Mouse (Mus musculus) CH12.LX (cell line): ENCODE measurements at regions not wholly inside any gene's neighbourhood (a gene's known extent, or its start where the extent isn't known, plus 50 kb on each side); places are given as distances from the start of the nearest gene placed in this dataset.

Source experiments
- DNase-seq: peaks from one replicate; pipeline ENCODE4 v3.0.0-alpha.2; 2013; ENCODE audit errors: extremely low read depth
- H3K27ac ChIP-seq: 2 replicates; pipeline ENCODE4 v1.5.1; 2012; ENCODE audit warnings: low read depth, mild to moderate bottlenecking, control low read depth, moderate library complexity; ENCODE audit not compliant: insufficient read depth
- H3K27me3 ChIP-seq: replicated peaks from 2 replicates; pipeline ENCODE3; 2012; ENCODE audit warnings: inconsistent platforms
- H3K36me3 ChIP-seq, 2 experiments: replicated peaks in 1 of 2; 2 replicates each; pipeline versions ENCODE3 to v1.6.1; 2012; ENCODE audit warnings: inconsistent platforms in 1 of 2, low read length in 1 of 2, mild to moderate bottlenecking in 1 of 2, mixed read lengths in 1 of 2, moderate library complexity in 1 of 2; ENCODE audit not compliant: control insufficient read depth in 1 of 2, insufficient read depth in 1 of 2
- H3K4me1 ChIP-seq, 2 experiments: 2 replicates each; pipeline ENCODE4 v1.6.1; 2012; ENCODE audit warnings: inconsistent platforms in 1 of 2, moderate library complexity in 1 of 2; ENCODE audit not compliant: insufficient read depth in 2 of 2, control insufficient read depth in 1 of 2
- H3K4me2 ChIP-seq: 2 replicates; pipeline ENCODE4 v1.6.1; 2012; ENCODE audit warnings: low read depth, mild to moderate bottlenecking, control low read depth; ENCODE audit not compliant: poor library complexity, insufficient read depth, severe bottlenecking
- H3K4me3 ChIP-seq, 3 experiments: fragments of 150-350 bp in 1 of 3; sonication (generic) in 1 of 3; replicated peaks in 1 of 3; 2 replicates each; pipeline versions ENCODE3 to v1.5.1; 2011 to 2012; ENCODE audit warnings: low read depth in 2 of 3, low read length in 2 of 3, mild to moderate bottlenecking in 2 of 3, moderate library complexity in 2 of 3, control low read depth in 1 of 3, improper control_type of control experiment in 1 of 3, inconsistent platforms in 1 of 3, mixed read lengths in 1 of 3; ENCODE audit not compliant: poor library complexity in 1 of 3
- H3K79me2 ChIP-seq: replicated peaks from 2 replicates; pipeline ENCODE4 v1.6.1; 2012; ENCODE audit warnings: mild to moderate bottlenecking, moderate library complexity; ENCODE audit not compliant: control insufficient read depth, poor library complexity, insufficient read depth, severe bottlenecking; ENCODE audit errors: extremely low read depth
- H3K9ac ChIP-seq: 2 replicates; pipeline ENCODE4 v1.6.1; 2012; ENCODE audit warnings: low read depth, mild to moderate bottlenecking, control low read depth, moderate library complexity; ENCODE audit not compliant: insufficient read depth
- H3K9me3 ChIP-seq: replicated peaks from 2 replicates; pipeline ENCODE3; 2012; ENCODE audit warnings: low read length, inconsistent platforms, mixed read lengths
- BHLHE40 ChIP-seq: IDR thresholded peaks from 2 replicates; pipeline ENCODE4 v1.6.1; 2011; ENCODE audit warnings: mild to moderate bottlenecking, low read depth, low read length, improper control_type of control experiment
- CHD1 ChIP-seq: IDR thresholded peaks from 2 replicates; pipeline ENCODE4 v1.6.1; 2012; ENCODE audit warnings: low read depth, low read length, improper control_type of control experiment, inconsistent platforms
- CTCF ChIP-seq, 2 experiments: IDR thresholded peaks in 1 of 2; conservative IDR thresholded peaks in 1 of 2; 2 replicates each; pipeline ENCODE4 v1.5.1; 2011 to 2012; ENCODE audit warnings: low read depth in 2 of 2, low read length in 2 of 2, improper control_type of control experiment in 1 of 2, inconsistent platforms in 1 of 2, mild to moderate bottlenecking in 1 of 2, moderate library complexity in 1 of 2
- ELF1 ChIP-seq: IDR thresholded peaks from 2 replicates; pipeline ENCODE4 v1.6.1; 2014; ENCODE audit warnings: low read depth, mild to moderate bottlenecking, inconsistent platforms, low read length, improper control_type of control experiment
- EP300 ChIP-seq: IDR thresholded peaks from 2 replicates; pipeline ENCODE4 v1.6.1; 2011; ENCODE audit warnings: low read length, improper control_type of control experiment
- ETS1 ChIP-seq: conservative IDR thresholded peaks from 2 replicates; pipeline ENCODE4 v1.6.1; 2012; ENCODE audit warnings: low read depth, mild to moderate bottlenecking, inconsistent platforms, low read length, improper control_type of control experiment, moderate library complexity
- HCFC1 ChIP-seq: IDR thresholded peaks from 2 replicates; pipeline ENCODE4 v1.6.1; 2012; ENCODE audit warnings: low read depth, mild to moderate bottlenecking, inconsistent platforms, low read length, improper control_type of control experiment
- IRF4 ChIP-seq: IDR thresholded peaks from 2 replicates; pipeline ENCODE4 v1.6.1; 2014; ENCODE audit warnings: low read depth, mild to moderate bottlenecking, inconsistent platforms, low read length, improper control_type of control experiment
- JUN ChIP-seq: IDR thresholded peaks from 2 replicates; pipeline ENCODE4 v1.6.1; 2011; ENCODE audit warnings: low read depth, mild to moderate bottlenecking, low read length, improper control_type of control experiment, moderate library complexity; ENCODE audit not compliant: insufficient read depth
- JUND ChIP-seq: conservative IDR thresholded peaks from 2 replicates; pipeline ENCODE4 v1.6.1; 2011; ENCODE audit warnings: low read depth, low read length, improper control_type of control experiment
- MAZ ChIP-seq: IDR thresholded peaks from 2 replicates; pipeline ENCODE4 v1.6.1; 2012; ENCODE audit warnings: low read depth, mild to moderate bottlenecking, inconsistent platforms, low read length, improper control_type of control experiment, moderate library complexity
- MXI1 ChIP-seq: IDR thresholded peaks from 2 replicates; pipeline ENCODE4 v1.6.1; 2011; ENCODE audit warnings: mild to moderate bottlenecking, low read depth, low read length, improper control_type of control experiment
- MYC ChIP-seq: IDR thresholded peaks from 2 replicates; pipeline ENCODE4 v1.6.1; 2011; ENCODE audit warnings: low read depth, mild to moderate bottlenecking, improper control_type of control experiment, low read length
- NELFE ChIP-seq: IDR thresholded peaks from 2 replicates; pipeline ENCODE4 v1.6.1; 2011; ENCODE audit warnings: low read depth, low read length, improper control_type of control experiment
- PAX5 ChIP-seq: IDR thresholded peaks from 2 replicates; pipeline ENCODE4 v1.6.1; 2012; ENCODE audit warnings: low read length, inconsistent platforms, mixed read lengths
- RAD21 ChIP-seq: IDR thresholded peaks from 2 replicates; pipeline ENCODE4 v1.6.1; 2011; ENCODE audit warnings: low read depth, mild to moderate bottlenecking, low read length, improper control_type of control experiment, moderate library complexity
- RCOR1 ChIP-seq: conservative IDR thresholded peaks from 2 replicates; pipeline ENCODE4 v1.6.1; 2012; ENCODE audit warnings: low read depth, mild to moderate bottlenecking, inconsistent platforms, low read length, improper control_type of control experiment
- SMC3 ChIP-seq: IDR thresholded peaks from 2 replicates; pipeline ENCODE4 v1.6.1; 2011; ENCODE audit warnings: low read depth, low read length, improper control_type of control experiment
- TCF12 ChIP-seq: IDR thresholded peaks from 2 replicates; pipeline ENCODE4 v1.6.1; 2014; ENCODE audit warnings: low read depth, mild to moderate bottlenecking, inconsistent platforms, low read length, improper control_type of control experiment
- USF1 ChIP-seq: IDR thresholded peaks from 2 replicates; pipeline ENCODE4 v1.6.1; 2014; ENCODE audit warnings: low read depth, mild to moderate bottlenecking, inconsistent platforms, low read length, improper control_type of control experiment
- USF2 ChIP-seq: conservative IDR thresholded peaks from 2 replicates; pipeline ENCODE4 v1.6.1; 2011; ENCODE audit warnings: low read depth, low read length, improper control_type of control experiment
- ZC3H11A ChIP-seq: IDR thresholded peaks from 2 replicates; pipeline ENCODE4 v1.6.1; 2012; ENCODE audit warnings: low read depth, mild to moderate bottlenecking, inconsistent platforms, low read length, improper control_type of control experiment
- ZNF384 ChIP-seq: IDR thresholded peaks from 2 replicates; pipeline ENCODE4 v1.6.1; 2012; ENCODE audit warnings: low read depth, low read length, improper control_type of control experiment, inconsistent platforms
- dilution Hi-C: fragments of 300-500 bp; cut with MboI; formaldehyde crosslinking; loops from 2 replicates; pipeline ENCODE4 v1.14.3; 2020; ENCODE audit warnings: low sequenced_read_pairs; ENCODE audit not compliant: extremely low pct_unique_long_range_greater_than_20kb, extremely low pct_ligation_motif_present
- in situ Hi-C: fragments of 300-500 bp; cut with MboI; formaldehyde crosslinking; loops from 3 replicates; pipeline ENCODE4 v1.14.3; 2019; ENCODE audit warnings: low sequenced_read_pairs, low pct_ligation_motif_present, low pct_unique_long_range_greater_than_20kb, mixed read lengths

GRCm38 (mm10) chr4:22914886-22915285, 426.7 kb upstream of the Pou3f2 start:
- Histone ChIP-seq H3K4me2 (no peak overlapping the region), H3K36me3 (no peaks in the 10 kb centered on the region), H3K4me1 (no peaks in the 10 kb centered on the region), H3K27ac (no peak overlapping the region), H3K9me3 (no peaks in the 10 kb centered on the region), H3K79me2 (no peaks in the 10 kb centered on the region), H3K27me3 (no peaks in the 10 kb centered on the region), H3K9ac (no peak overlapping the region), H3K4me3 (no peak overlapping the region)
- in situ Hi-C loops (no loop called here), dilution Hi-C loops (no loop called here)
- DNase-seq: no peak
- TF ChIP-seq ZC3H11A: no peak
- no peak for TF ChIP-seq RAD21
- no peak for TF ChIP-seq SMC3
- no peak for TF ChIP-seq IRF4
- TF ChIP-seq JUN: no peak
- no peak for TF ChIP-seq USF2
- no peak for TF ChIP-seq CTCF (conservative IDR thresholded peaks at IDR 0.05 in 1 of 2, IDR thresholded peaks at IDR 0.05 in 1 of 2; ENCODE audit: low read depth in 2 of 2, low read length in 2 of 2)
- TF ChIP-seq ELF1: no peak
- TF ChIP-seq NELFE: no peak
- TF ChIP-seq USF1: no peak
- no peak for TF ChIP-seq ETS1
- no peak for TF ChIP-seq BHLHE40
- TF ChIP-seq HCFC1: no peak
- no peak for TF ChIP-seq PAX5
- TF ChIP-seq CHD1: no peak
- TF ChIP-seq ZNF384: no peak
- TF ChIP-seq TCF12: no peak
- TF ChIP-seq MYC: no peak
- no peak for TF ChIP-seq JUND

- TF ChIP-seq ETS1: no peak
- TF ChIP-seq EP300: no peak
- no peak for TF ChIP-seq RCOR1
- TF ChIP-seq USF1: no peak
- TF ChIP-seq SMC3: no peak
- TF ChIP-seq BHLHE40: no peak
- TF ChIP-seq TCF12: no peak
- TF ChIP-seq CTCF (conservative IDR thresholded peaks at IDR 0.05 in 1 of 2, IDR thresholded peaks at IDR 0.05 in 1 of 2; ENCODE audit: low read depth in 2 of 2, low read length in 2 of 2): no peak
- TF ChIP-seq MXI1: no peak
- TF ChIP-seq MAZ: no peak
- no peak overlapping the region for H3K4me2 ChIP-seq
- H3K27me3 ChIP-seq: no peaks in the 10 kb centered on the region
- no peak for DNase-seq
- no peak overlapping the region for H3K4me3 ChIP-seq
- dilution Hi-C loops (no loop called here), in situ Hi-C loops (no loop called here)
- no peaks in the 10 kb centered on the region for H3K9me3 ChIP-seq
- H3K79me2 ChIP-seq: no peaks in the 10 kb centered on the region
- no peak overlapping the region for H3K27ac ChIP-seq
- H3K36me3 ChIP-seq: no peaks in the 10 kb centered on the region
- no peaks in the 10 kb centered on the region for H3K4me1 ChIP-seq
- no peak overlapping the region for H3K9ac ChIP-seq
Measured at GRCm38 (mm10) chr4:22892694-22893046, 404.5 kb upstream of the Pou3f2 start.
